Mouse (Mus musculus): Measurements from ENCODE around the gene Tfe3.

GRCm38 (mm10) chrX:7790309-7790708, 27.9 kb downstream of the Tfe3 start:
- TF ChIP-seq CTCF (IDR thresholded peaks at IDR 0.05; ENCODE audit: low read depth, low read length) (no peak), POLR2A (IDR thresholded peaks at IDR 0.05; ENCODE audit: extremely low read depth, insufficient read depth, low read length) (no peak)
